Mouse (Mus musculus) left cerebral cortex, postnatal 36 days (tissue): ENCODE data around the gene Adcy6. TPM values are rescaled to one million over a fixed set of nuclear protein-coding genes. Genes with fewer than 3 reads are reported as not detected.
A peak's percentile ranks its signal among the peaks of the same experiment; 100 is the strongest.

Experiments
- DNase-seq, 2 experiments: peaks; one replicate each; pipeline ENCODE4 v3.0.0; 2021 to 2022; ENCODE audit warnings: low spot score in 2 of 2, mixed read lengths in 1 of 2
- intact Hi-C: fragments of 180-260 bp; cut with DNase I; formaldehyde crosslinking; loops from one replicate; pipeline ENCODE4 v1.15.1; 2025
- total RNA-seq, 2 experiments: library from RNA; stranded (reverse); gene quantifications; 2 replicates each; pipeline ENCODE4 v1.2.3; 2021

The Adcy6 gene
- total RNA-seq, 2 experiments from 2014 or later = 41.5 to 58.4 TPM

- DNase-seq = no peak
- intact Hi-C loops = no loop called here
These were observed 20.7 kb upstream of the Adcy6 start, which contains the start of gene Cacnb3 for GRCm38 (mm10) chr15:98630540-98630939. Cacnb3 (plus strand) TSS chr15:98630840.

DNA sequence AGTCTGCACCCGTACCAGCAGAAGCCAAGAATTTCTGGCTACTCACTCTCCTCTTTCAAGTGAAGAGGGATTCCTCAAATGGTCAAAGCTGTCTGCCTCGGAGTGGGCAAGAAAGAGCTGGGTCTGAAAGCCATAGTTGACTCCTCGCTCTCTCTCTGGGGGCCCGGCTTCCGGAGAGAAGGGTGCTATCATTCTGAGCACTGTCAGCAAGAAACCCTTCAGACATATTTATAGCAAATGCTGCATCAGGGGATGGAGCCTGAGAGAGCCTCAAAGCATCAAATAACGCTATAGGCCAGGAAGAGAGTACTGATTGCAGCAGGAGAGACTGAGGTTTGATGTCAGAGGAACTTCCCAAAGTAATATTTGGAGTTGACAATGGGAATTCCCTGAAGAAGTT is 19.6 kb upstream of the Adcy6 start:
- intact Hi-C loops = no loop called here
- no peak for DNase-seq

GRCm38 (mm10) chr15:98628589-98629254 is 18.8 kb upstream of the Adcy6 start:
- DNase-seq = no peak
- intact Hi-C loops = no loop called here

DNA sequence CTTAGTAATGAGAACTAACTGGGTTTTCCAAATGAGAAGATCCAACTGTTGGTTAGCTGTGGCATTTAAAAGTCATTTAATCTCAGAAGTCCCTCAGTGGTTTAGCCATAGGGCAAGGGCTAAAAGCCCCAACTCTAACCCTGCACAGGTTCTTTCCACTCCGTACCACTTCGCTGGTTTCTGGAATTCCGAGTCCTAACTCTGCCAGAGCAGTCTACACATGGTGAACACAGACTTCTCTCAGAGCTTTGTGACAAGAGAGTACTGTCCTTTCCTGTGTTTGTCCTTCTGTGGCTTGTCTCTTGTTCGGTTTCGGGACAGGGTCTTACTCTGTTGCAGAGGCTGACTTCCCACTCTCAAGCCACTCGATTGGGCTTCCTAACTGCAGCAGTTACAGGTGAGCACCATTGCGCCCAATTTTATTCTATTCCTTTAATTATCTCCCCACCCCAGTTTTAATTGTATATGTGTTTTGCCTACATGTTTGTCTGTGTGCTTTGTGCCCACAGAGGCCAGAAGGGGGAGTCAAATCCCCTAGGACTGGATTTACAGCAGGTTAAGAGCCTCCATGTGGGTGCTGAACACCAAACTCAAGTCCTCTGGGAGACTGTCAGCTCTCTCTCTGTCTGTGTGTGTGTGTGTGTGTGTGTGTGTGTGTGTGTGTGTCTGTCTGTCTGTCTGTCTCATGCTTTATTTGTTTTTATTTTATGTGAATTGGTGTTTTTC is 16.8 kb upstream of the Adcy6 start:
- DNase-seq = no peak
- intact Hi-C loops = no loop called here

DNA sequence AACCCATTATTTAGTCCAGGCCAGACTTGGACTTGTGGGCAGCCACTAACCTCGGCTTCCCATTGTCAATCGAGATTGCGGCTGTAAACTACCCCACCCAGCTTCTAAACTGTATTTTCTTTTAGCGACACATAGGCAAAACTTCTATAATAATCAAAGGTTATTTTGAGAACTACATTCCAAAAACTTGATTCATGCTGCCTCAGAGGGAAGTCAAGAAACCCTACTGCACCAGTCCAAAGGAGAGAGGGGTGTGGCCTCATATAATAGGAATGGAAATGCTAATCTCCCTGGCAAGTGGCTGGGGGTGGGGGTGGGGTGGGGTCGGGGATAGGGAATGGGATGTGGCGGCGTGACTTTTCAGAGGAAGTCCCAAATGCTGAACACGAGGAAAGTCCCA is 16.2 kb upstream of the Adcy6 start:
- intact Hi-C loops = no loop called here

DNA sequence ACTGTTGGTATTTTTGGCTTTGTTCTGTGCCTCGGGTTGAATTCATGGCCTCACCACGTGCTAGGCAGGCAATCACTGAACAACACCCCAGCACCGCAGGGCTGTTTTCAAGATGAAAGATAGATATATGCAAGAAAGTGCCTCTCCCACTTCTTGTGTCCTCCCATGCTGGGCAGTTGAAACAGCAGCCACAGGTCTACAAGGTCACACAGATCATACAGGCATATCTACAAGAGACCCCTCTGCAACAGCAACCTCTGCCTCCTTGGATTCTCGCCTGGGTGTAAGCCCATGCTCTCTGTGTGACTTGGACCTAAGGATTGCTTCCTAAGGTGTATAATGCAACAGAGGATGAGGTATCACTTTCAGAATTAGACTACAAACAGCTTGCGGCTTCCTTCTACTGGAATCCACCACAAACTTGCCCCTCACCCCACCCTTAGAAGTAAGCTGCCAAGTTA is 13.5 kb upstream of the Adcy6 start:
- intact Hi-C loops = no loop called here
- no peak for DNase-seq

More for the DNA sequence above, 16.2 kb upstream of the Adcy6 start:
- DNase-seq = no peak

DNA sequence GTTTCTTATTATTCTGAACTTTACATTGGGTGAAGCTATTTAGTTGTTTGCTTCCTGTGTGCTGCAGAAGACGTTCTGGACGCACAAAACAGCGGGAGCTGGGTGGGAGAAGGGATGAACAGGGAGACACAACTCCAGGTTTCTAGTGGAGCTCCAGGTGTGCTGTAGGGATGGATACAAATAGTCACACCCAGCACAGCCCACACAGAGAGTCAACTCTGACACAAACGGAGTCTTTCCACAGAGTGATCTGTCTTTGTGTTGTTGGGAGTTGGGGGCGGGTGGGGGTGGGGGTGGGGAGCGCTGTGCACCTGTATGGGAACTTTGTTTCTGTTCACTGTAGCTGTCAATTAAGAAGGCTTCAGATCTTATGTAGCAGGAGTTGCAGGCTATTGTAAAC is 12.8 kb upstream of the Adcy6 start:
- no peak for DNase-seq
- intact Hi-C loops = no loop called here

GRCm38 (mm10) chr15:98622199-98622598 is 12.3 kb upstream of the Adcy6 start:
- no peak for DNase-seq
- intact Hi-C loops = no loop called here

GRCm38 (mm10) chr15:98617176-98617537 is 7.3 kb upstream of the Adcy6 start:
- intact Hi-C loops = loop anchor here (1.0 to 2.0 kb wide), 2 partner anchors 37 to 106 kb away; no protein-coding TSS in a partner anchor
- DNase-seq = peak; percentile 64 to 82

- intact Hi-C loops = loop anchor here (1.0 to 2.0 kb wide), 2 partner anchors 36 to 106 kb away; no protein-coding TSS in a partner anchor
These were observed 6.7 kb upstream of the Adcy6 start for GRCm38 (mm10) chr15:98616362-98617175.

GRCm38 (mm10) chr15:98615751-98616150 is 5.9 kb upstream of the Adcy6 start:
- no peak for DNase-seq

More at GRCm38 (mm10) chr15:98616362-98617175, 6.7 kb upstream of the Adcy6 start:
- no peak for DNase-seq

GRCm38 (mm10) chr15:98614971-98615370 is 5.1 kb upstream of the Adcy6 start:
- intact Hi-C loops = no loop called here
- DNase-seq = no peak

More at GRCm38 (mm10) chr15:98615751-98616150, 5.9 kb upstream of the Adcy6 start:
- intact Hi-C loops = loop anchor here (2.0 kb wide), 1 partner anchor 105 kb away; no protein-coding TSS in a partner anchor

DNA sequence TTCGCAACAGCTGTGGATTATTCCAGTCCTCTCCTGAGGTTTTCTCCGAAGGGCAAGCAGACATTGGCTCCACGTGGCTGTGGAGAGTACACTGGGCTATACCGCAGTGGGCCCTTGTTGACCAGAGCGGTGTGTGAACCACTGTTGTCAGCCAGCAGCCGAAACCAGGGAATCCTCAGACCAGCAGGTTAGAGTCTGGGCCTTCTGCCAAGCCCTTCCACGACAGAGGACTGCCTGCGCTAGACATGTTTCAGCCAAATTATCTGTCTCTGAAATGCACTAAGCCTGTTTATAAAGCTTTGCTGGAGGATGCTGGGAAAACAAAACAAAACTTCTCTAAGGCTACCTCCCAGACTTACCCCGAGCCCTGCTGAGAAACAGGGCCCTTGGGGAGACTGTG is 4.7 kb upstream of the Adcy6 start:
- no peak for DNase-seq
- intact Hi-C loops = no loop called here

DNA sequence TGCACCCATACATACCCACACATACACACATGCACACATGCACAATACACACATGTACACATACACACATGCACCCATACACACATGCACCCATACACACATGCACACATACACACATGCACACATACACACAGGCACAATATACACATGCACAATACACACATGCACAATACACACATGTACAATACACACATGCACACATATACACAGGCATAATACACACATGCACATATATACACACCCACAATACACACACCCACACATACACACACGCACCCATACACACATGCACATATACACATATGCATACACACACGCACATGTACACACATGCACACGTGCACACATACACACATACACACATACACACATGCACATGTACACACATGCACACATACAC is 2.4 kb upstream of the Adcy6 start:
- intact Hi-C loops = no loop called here
- no peak for DNase-seq

DNA sequence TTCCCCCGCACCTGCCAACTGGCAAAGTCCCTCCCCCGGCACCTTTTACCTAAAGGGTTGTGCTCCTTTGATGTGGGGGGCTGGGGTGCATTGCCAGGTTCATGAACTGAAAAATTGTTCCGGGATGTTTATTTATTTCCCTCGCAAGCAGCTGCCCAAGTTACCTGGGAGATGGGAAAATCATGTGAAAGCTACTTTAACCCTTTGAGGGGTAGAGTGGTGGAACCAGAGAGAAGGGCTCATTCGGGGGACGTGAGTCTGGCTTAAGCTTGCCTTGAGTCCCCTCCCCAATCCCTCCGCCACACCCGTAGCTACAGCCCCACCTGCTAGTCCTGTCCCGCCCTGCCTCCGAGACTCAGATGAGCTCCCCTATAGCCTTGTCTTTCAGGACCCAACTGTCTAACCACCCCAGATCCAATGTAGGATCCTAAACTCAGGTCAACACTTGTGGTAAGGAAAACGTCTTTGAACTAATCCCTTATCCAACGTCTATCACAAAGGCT is 306 bp upstream of the Adcy6 start:
- intact Hi-C loops = no loop called here

GRCm38 (mm10) chr15:98608784-98609250 is 1.1 kb downstream of the Adcy6 start:
- intact Hi-C loops = no loop called here
- peak in 1 of 2 experiments; percentile 27 for DNase-seq

More for the DNA sequence above, 306 bp upstream of the Adcy6 start:
- DNase-seq = no peak

GRCm38 (mm10) chr15:98608058-98608783 is 1.7 kb downstream of the Adcy6 start:
- DNase-seq = no peak
- intact Hi-C loops = no loop called here

GRCm38 (mm10) chr15:98607557-98607956 is 2.3 kb downstream of the Adcy6 start:
- intact Hi-C loops = no loop called here
- no peak for DNase-seq

DNA sequence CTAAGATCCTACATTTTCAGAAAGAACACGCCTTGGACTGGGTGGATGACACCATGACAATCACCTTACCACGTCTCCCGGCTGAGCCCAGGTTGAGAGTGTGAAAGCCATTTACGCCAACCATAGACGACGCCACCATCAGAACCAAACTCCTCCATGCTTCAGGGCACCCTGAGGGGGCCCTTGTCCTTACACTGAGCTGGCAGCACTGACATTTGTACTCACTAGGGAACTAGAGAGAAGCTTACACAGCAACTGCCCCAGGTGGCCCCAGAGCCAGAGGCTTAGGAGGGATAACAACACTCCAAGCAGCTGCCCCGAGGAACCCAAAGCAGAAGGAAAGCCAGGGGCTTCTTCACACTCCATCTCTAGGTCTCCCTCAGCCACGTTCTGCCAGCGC is 3.1 kb downstream of the Adcy6 start:
- intact Hi-C loops = no loop called here
- no peak for DNase-seq
